Mouse (Mus musculus) adrenal gland, postnatal 14 days (tissue): ENCODE measurements around the gene Pdgfra. TPM values are rescaled to one million over a fixed set of nuclear protein-coding genes. Genes with fewer than 3 reads are reported as not detected.

ENCODE experiments used
- DNase-seq: peaks from one replicate; pipeline ENCODE4 v3.0.0; 2021; ENCODE audit warnings: mixed read lengths
- microRNA-seq, 2 experiments: library from miRNA; unstranded; fragments of <30 nt; microRNA quantifications; one replicate each; pipeline ENCODE4 v1.2.0; 2021
- total RNA-seq: library from RNA; stranded (reverse); gene quantifications from 2 replicates; pipeline ENCODE4 v1.2.3, GENCODE M21; 2021

Pdgfra gene
- total RNA-seq, 1 experiment from 2014 or later = 26.8 TPM

- DNase-seq = peak; percentile 19
Measured at GRCm38 (mm10) chr5:75214520-75214919, 62.4 kb downstream of the Pdgfra start.

- DNase-seq = no peak
Measured at GRCm38 (mm10) chr5:75214929-75215328, 62.8 kb downstream of the Pdgfra start.

- peak; percentile 8 for DNase-seq
Measured at GRCm38 (mm10) chr5:75215678-75216256, 63.7 kb downstream of the Pdgfra start.

- DNase-seq = no peak
Measured at GRCm38 (mm10) chr5:75221610-75222009, 69.5 kb downstream of the Pdgfra start.

GRCm38 (mm10) chr5:75222491-75223265 is 70.6 kb downstream of the Pdgfra start:
- no peak for DNase-seq

GRCm38 (mm10) chr5:75238363-75238762 is 86.3 kb downstream of the Pdgfra start:
- DNase-seq = no peak

GRCm38 (mm10) chr5:75238928-75239777 is 87.1 kb downstream of the Pdgfra start:
- DNase-seq = no peak

GRCm38 (mm10) chr5:75247070-75247740 is 95.1 kb downstream of the Pdgfra start:
- no peak for DNase-seq

Small RNA genes within 50 kb of the gene (microRNA-seq; reads per million reads assigned to microRNA genes)
- 0.43 to 0.76 reads per million in 2 experiments for gene Mir7025

Other genes starting within 250 kb of the Pdgfra start
- gene Chic2, start 107.5 kb upstream of the Pdgfra start, total RNA-seq = 32.1 and 41.6 TPM in 2 replicates
- gene Gsx2, start 76.7 kb upstream of the Pdgfra start, total RNA-seq = not detected in 2 replicates